Mouse (Mus musculus) right cerebral cortex, postnatal 36 days (tissue): ENCODE measurements around the gene Mthfd1l.
"Not testable (repeated sequence)": the region's sequence is repeated elsewhere in the genome, so short reads cannot be mapped to it uniquely, and the experiment has no call there.

Experiments used
- DNase-seq, 2 experiments: peaks; one replicate each; pipeline ENCODE4 v3.0.0; 2022; ENCODE audit warnings: low spot score in 2 of 2, mixed read lengths in 1 of 2

Mthfd1l gene

GRCm38 (mm10) chr10:4203651-4204050 lies 230.7 kb downstream of the Mthfd1l start:
- not testable (repeated sequence) for DNase-seq

- no peak for DNase-seq
Measured at GRCm38 (mm10) chr10:4209040-4209439, 236.1 kb downstream of the Mthfd1l start.

- no peak for DNase-seq
Measured at GRCm38 (mm10) chr10:4210313-4211066, 237.6 kb downstream of the Mthfd1l start.

- DNase-seq: no peak
Measured at GRCm38 (mm10) chr10:4211067-4211447, 238.1 kb downstream of the Mthfd1l start.
